Mouse (Mus musculus) retina, postnatal 1 day (tissue): ENCODE data around the gene Slc35e3.

Source experiments
- DNase-seq: peaks from one replicate; pipeline ENCODE4 v3.0.0-alpha.2; 2012

Gene Slc35e3

GRCm38 (mm10) chr10:117746297-117746883 lies at the start of gene Slc35e3:
Gene Slc35e3 (minus strand): TSS chr10:117746365.
- peak; percentile 96 for DNase-seq

GRCm38 (mm10) chr10:117795206-117795605 lies 49.0 kb upstream of the Slc35e3 start:
- DNase-seq, result no peak

- no peak for DNase-seq
Observed at GRCm38 (mm10) chr10:117793436-117794030, 47.4 kb upstream of the Slc35e3 start.

GRCm38 (mm10) chr10:117792141-117793091 lies 46.3 kb upstream of the Slc35e3 start, which contains the start of gene Nup107:
Gene Nup107 (minus strand): TSS chr10:117792705.
- peak; percentile 99 for DNase-seq

GRCm38 (mm10) chr10:117791171-117791470 lies 45.0 kb upstream of the Slc35e3 start:
- no peak for DNase-seq

GRCm38 (mm10) chr10:117790421-117791170 lies 44.4 kb upstream of the Slc35e3 start:
- no peak for DNase-seq

GRCm38 (mm10) chr10:117790011-117790410 lies 43.8 kb upstream of the Slc35e3 start:
- DNase-seq, result no peak

GRCm38 (mm10) chr10:117784646-117785045 lies 38.5 kb upstream of the Slc35e3 start:
- DNase-seq, result no peak

- no peak for DNase-seq
Observed at GRCm38 (mm10) chr10:117783786-117784420, 37.7 kb upstream of the Slc35e3 start.

GRCm38 (mm10) chr10:117782491-117783260 lies 36.5 kb upstream of the Slc35e3 start:
- no peak for DNase-seq

- no peak for DNase-seq
Observed at GRCm38 (mm10) chr10:117782056-117782455, 35.9 kb upstream of the Slc35e3 start.

GRCm38 (mm10) chr10:117781021-117781725 lies 35.0 kb upstream of the Slc35e3 start:
- DNase-seq, result no peak

GRCm38 (mm10) chr10:117780306-117780911 lies 34.2 kb upstream of the Slc35e3 start:
- DNase-seq, result no peak

- no peak for DNase-seq
Observed at GRCm38 (mm10) chr10:117779581-117780305, 33.6 kb upstream of the Slc35e3 start.

- DNase-seq, result no peak
Observed at GRCm38 (mm10) chr10:117778951-117779350, 32.8 kb upstream of the Slc35e3 start.

GRCm38 (mm10) chr10:117778328-117778910 lies 32.3 kb upstream of the Slc35e3 start:
- no peak for DNase-seq

GRCm38 (mm10) chr10:117777501-117778327 lies 31.5 kb upstream of the Slc35e3 start:
- no peak for DNase-seq

- no peak for DNase-seq
Observed at GRCm38 (mm10) chr10:117777103-117777470, 30.9 kb upstream of the Slc35e3 start.
